Mouse (Mus musculus): ENCODE data around the gene Loxl4. TPM values are rescaled to one million over a fixed set of nuclear protein-coding genes. Genes with fewer than 3 reads are reported as not detected.
A peak's percentile ranks its signal among the peaks of the same experiment; 100 is the strongest.

Loxl4 gene
- polyA plus RNA-seq, 1 experiment from 2014 or later, result 0.08 TPM

- H3K9me3 ChIP-seq (replicated peaks), result no peaks in the 10 kb centered on the region
- no peak for ATAC-seq
- WGBS (ENCODE audit: insufficient replicate concordance), result 50% methylated on average over 8 of the region's 8 CpGs
These were observed 10.0 kb downstream of the Loxl4 start for GRCm38 (mm10) chr19:42602576-42602975.

DNA sequence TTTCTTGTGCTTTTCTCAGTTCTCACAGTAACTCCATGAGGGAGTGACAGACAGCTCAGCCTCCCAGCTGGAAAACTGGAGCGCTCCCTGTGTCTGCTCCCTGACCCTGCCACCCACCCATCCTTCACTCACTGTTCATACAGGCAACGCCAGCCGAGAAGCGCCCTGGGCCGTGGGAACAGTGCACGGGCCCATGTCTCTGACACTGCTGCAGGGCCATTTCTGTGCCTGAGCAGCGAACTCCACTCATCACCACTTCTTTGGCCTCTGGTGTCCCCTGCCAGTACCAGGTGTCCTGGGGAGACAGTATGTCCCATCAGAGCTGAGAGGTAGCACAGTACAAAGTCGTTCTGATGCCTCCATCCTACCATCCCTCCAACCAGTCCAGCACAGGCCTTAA lies 10.6 kb downstream of the Loxl4 start:
- Histone ChIP-seq H3K27ac (no peak overlapping the region), H3K4me2 (no peak overlapping the region), H3K9ac (no peak overlapping the region), H3K4me3 (no peak overlapping the region), H3K4me1 (no peaks in the 10 kb centered on the region), H3K36me3 (no peaks in the 10 kb centered on the region), H3K9me3 (replicated peaks) (no peaks in the 10 kb centered on the region), H3K27me3 (replicated peaks) (peaks cover 4% of the 10 kb centered on the region)
- 69% methylated on average over 8 of the region's 8 CpGs for WGBS (ENCODE audit: insufficient replicate concordance)
- no peak for ATAC-seq

More at GRCm38 (mm10) chr19:42602576-42602975, 10.0 kb downstream of the Loxl4 start:
- Histone ChIP-seq H3K4me2 (no peak overlapping the region), H3K4me1 (no peaks in the 10 kb centered on the region), H3K27ac (no peak overlapping the region), H3K27me3 (replicated peaks) (peaks cover 4% of the 10 kb centered on the region), H3K9ac (no peak overlapping the region), H3K4me3 (no peak overlapping the region), H3K36me3 (no peaks in the 10 kb centered on the region)

GRCm38 (mm10) chr19:42601445-42601844 lies 11.2 kb downstream of the Loxl4 start:
- 85% methylated on average over 2 of the region's 2 CpGs for WGBS (ENCODE audit: insufficient replicate concordance)
- H3K9me3 ChIP-seq (replicated peaks), result no peaks in the 10 kb centered on the region
- no peak overlapping the region for H3K27ac ChIP-seq
- H3K9ac ChIP-seq, result no peak overlapping the region
- no peak for ATAC-seq
- no peak overlapping the region for H3K4me3 ChIP-seq
- H3K36me3 ChIP-seq, result no peaks in the 10 kb centered on the region
- no peak overlapping the region for H3K4me2 ChIP-seq
- H3K4me1 ChIP-seq, result no peaks in the 10 kb centered on the region
- peaks cover 4% of the 10 kb centered on the region for H3K27me3 ChIP-seq (replicated peaks)

DNA sequence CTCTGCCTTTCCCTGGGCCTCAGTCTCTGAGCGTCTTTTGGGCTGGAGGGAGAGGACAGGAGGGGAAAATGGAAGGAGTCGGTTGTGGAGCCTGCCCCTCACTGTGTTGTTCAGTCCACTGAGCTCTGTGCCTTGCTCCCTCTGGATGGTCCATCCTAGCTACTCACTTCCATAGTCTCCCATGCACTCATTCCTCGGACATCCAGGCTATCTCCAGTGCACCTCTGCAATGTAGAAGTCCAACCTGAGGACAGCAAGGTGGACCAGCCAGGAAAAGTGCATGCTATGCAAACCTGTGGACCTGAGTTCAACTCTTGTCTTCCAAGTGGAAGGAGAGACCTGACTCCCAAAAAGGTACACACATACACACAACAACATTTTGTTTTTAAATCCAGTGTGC lies 12.0 kb downstream of the Loxl4 start:
- no peak overlapping the region for H3K4me2 ChIP-seq
- H3K27me3 ChIP-seq (replicated peaks), result peaks cover 4% of the 10 kb centered on the region; the same call in 1 of the 2 replicates
- H3K9me3 ChIP-seq (replicated peaks), result no peaks in the 10 kb centered on the region
- no peak overlapping the region for H3K27ac ChIP-seq
- no peaks in the 10 kb centered on the region for H3K36me3 ChIP-seq
- no peak overlapping the region for H3K4me3 ChIP-seq
- H3K9ac ChIP-seq, result no peak overlapping the region
- ATAC-seq, result no peak
- H3K4me1 ChIP-seq, result no peaks in the 10 kb centered on the region
- 61% methylated on average over 3 of the region's 3 CpGs for WGBS (ENCODE audit: insufficient replicate concordance)

DNA sequence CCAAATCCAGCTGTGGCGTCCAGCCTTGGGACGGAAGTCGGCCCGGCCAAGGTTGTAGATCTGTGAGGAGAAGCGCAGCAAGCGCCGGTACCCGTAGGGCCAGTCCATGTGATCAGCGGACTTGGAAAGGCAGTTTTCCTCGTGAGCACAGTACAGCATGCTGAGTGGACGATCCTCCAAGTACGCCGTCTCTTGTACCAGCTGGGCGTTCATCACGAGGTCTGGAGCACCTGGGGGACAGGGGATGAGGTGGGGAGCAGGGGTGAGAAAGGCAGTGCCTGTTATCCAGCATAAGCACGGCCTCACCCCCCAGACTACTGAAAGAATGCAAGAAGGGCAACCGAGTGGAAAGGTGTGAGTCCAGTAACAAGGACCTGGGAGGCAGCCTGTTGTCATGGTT lies 12.7 kb downstream of the Loxl4 start:
- Histone ChIP-seq H3K4me3 (no peak overlapping the region), H3K9me3 (replicated peaks) (no peaks in the 10 kb centered on the region), H3K4me1 (no peaks in the 10 kb centered on the region), H3K4me2 (no peak overlapping the region), H3K36me3 (peaks cover 6% of the 10 kb centered on the region; the same call in 1 of the 2 replicates), H3K27me3 (replicated peaks) (peaks cover 3% of the 10 kb centered on the region; the same call in 1 of the 2 replicates), H3K9ac (no peak overlapping the region), H3K27ac (no peak overlapping the region)
- 81% methylated on average over 17 of the region's 17 CpGs for WGBS (ENCODE audit: insufficient replicate concordance)
- no peak for ATAC-seq

GRCm38 (mm10) chr19:42597896-42598295 lies 14.7 kb downstream of the Loxl4 start:
- Histone ChIP-seq H3K9ac (no peak overlapping the region), H3K27me3 (replicated peaks) (no peaks in the 10 kb centered on the region), H3K4me3 (no peak overlapping the region), H3K4me1 (no peaks in the 10 kb centered on the region), H3K27ac (no peak overlapping the region), H3K4me2 (no peak overlapping the region), H3K36me3 (peaks cover 19% of the 10 kb centered on the region), H3K9me3 (replicated peaks) (no peaks in the 10 kb centered on the region)
- no peak for ATAC-seq
- 91% methylated on average over 6 of the region's 6 CpGs for WGBS (ENCODE audit: insufficient replicate concordance)

- H3K9me3 ChIP-seq (replicated peaks), result no peaks in the 10 kb centered on the region
- no peaks in the 10 kb centered on the region for H3K4me1 ChIP-seq
- H3K4me3 ChIP-seq, result no peak overlapping the region
- no peak overlapping the region for H3K4me2 ChIP-seq
- no peak overlapping the region for H3K9ac ChIP-seq
- peaks cover 24% of the 10 kb centered on the region for H3K36me3 ChIP-seq
- no peaks in the 10 kb centered on the region for H3K27me3 ChIP-seq (replicated peaks)
- no peak overlapping the region for H3K27ac ChIP-seq
- ATAC-seq, result no peak
- WGBS (ENCODE audit: insufficient replicate concordance), result 89% methylated on average over 12 of the region's 12 CpGs
These were observed 15.3 kb downstream of the Loxl4 start for GRCm38 (mm10) chr19:42597286-42597685.

- 80% methylated on average over 6 of the region's 6 CpGs for WGBS (ENCODE audit: insufficient replicate concordance)
These were observed 17.5 kb downstream of the Loxl4 start for GRCm38 (mm10) chr19:42595066-42595465.

GRCm38 (mm10) chr19:42593456-42593855 lies 19.2 kb downstream of the Loxl4 start:
- Histone ChIP-seq H3K9me3 (replicated peaks) (no peaks in the 10 kb centered on the region), H3K4me2 (no peak overlapping the region), H3K36me3 (peaks cover 50% of the 10 kb centered on the region), H3K27me3 (replicated peaks) (no peaks in the 10 kb centered on the region), H3K9ac (no peak overlapping the region), H3K27ac (no peak overlapping the region), H3K4me1 (no peaks in the 10 kb centered on the region), H3K4me3 (no peak overlapping the region)
- no peak for ATAC-seq
- 80% methylated on average over 6 of the region's 6 CpGs for WGBS (ENCODE audit: insufficient replicate concordance)

More at GRCm38 (mm10) chr19:42595066-42595465, 17.5 kb downstream of the Loxl4 start:
- Histone ChIP-seq H3K4me1 (no peaks in the 10 kb centered on the region), H3K4me3 (no peak overlapping the region), H3K9me3 (replicated peaks) (no peaks in the 10 kb centered on the region), H3K27me3 (replicated peaks) (no peaks in the 10 kb centered on the region), H3K27ac (no peak overlapping the region), H3K36me3 (peaks cover 46% of the 10 kb centered on the region), H3K4me2 (no peak overlapping the region), H3K9ac (no peak overlapping the region)
- no peak for ATAC-seq

GRCm38 (mm10) chr19:42591534-42591933 lies 21.1 kb downstream of the Loxl4 start:
- 86% methylated on average over 14 of the region's 14 CpGs for WGBS (ENCODE audit: insufficient replicate concordance)
- Histone ChIP-seq H3K4me2 (no peak overlapping the region), H3K27me3 (replicated peaks) (no peaks in the 10 kb centered on the region), H3K4me1 (no peaks in the 10 kb centered on the region), H3K4me3 (no peak overlapping the region), H3K27ac (no peak overlapping the region), H3K9me3 (replicated peaks) (no peaks in the 10 kb centered on the region), H3K36me3 (peaks cover 60% of the 10 kb centered on the region), H3K9ac (no peak overlapping the region)
- no peak for ATAC-seq

DNA sequence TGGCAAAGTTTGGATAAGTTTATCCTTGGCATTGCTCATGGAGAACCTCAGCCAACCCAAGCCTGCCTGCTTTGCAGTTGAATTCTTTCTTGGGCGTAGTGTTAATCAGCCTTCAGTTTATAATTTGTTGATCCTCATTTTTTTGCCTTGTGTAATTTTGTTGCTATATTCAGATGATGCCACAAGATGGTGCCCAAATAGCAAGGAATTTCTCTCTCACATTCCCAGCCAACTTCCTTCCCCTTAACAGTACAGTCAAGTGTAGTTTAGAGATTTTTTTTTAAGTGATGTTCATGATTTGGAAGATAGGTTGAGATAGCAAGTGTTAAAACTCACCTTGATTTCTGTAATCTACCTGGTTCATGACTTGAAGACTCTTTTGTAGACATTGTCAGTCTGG lies 23.4 kb downstream of the Loxl4 start:
- peaks cover 11% of the 10 kb centered on the region for H3K4me1 ChIP-seq
- no peak overlapping the region for H3K27ac ChIP-seq
- no peaks in the 10 kb centered on the region for H3K9me3 ChIP-seq (replicated peaks)
- H3K27me3 ChIP-seq (replicated peaks), result no peaks in the 10 kb centered on the region
- H3K4me2 ChIP-seq, result no peak overlapping the region
- no peak for ATAC-seq
- WGBS (ENCODE audit: insufficient replicate concordance), result 88% methylated on average over 1 of the region's 1 CpGs
- no peak overlapping the region for H3K4me3 ChIP-seq
- peaks cover 67% of the 10 kb centered on the region for H3K36me3 ChIP-seq
- H3K9ac ChIP-seq, result no peak overlapping the region

DNA sequence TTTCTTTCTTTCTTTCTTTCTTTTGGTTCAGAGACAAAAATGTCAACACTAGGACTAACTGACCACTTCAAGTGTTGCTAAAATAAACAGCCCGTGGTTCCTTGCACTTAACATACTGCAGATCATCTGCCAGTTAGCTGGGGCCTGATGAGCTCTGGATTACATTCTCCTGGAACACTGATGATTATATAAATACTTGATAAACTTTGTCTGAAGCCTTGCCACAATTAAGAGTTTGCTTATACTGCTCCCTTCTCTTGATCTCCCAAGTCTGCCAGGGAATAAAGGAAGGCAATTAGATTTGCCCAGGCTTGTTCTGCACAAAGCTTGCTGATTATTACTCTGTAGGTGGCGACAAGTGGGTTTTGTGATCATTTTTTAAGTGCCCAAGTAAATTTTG lies 24.9 kb downstream of the Loxl4 start:
- no peak overlapping the region for H3K27ac ChIP-seq
- no peaks in the 10 kb centered on the region for H3K27me3 ChIP-seq (replicated peaks)
- peaks cover 71% of the 10 kb centered on the region for H3K36me3 ChIP-seq
- WGBS (ENCODE audit: insufficient replicate concordance), result 68% methylated on average over 2 of the region's 2 CpGs
- H3K4me1 ChIP-seq, result peaks cover 25% of the 10 kb centered on the region
- H3K4me2 ChIP-seq, result no peak overlapping the region
- no peak overlapping the region for H3K9ac ChIP-seq
- H3K4me3 ChIP-seq, result no peak overlapping the region
- no peak for ATAC-seq
- no peaks in the 10 kb centered on the region for H3K9me3 ChIP-seq (replicated peaks)

DNA sequence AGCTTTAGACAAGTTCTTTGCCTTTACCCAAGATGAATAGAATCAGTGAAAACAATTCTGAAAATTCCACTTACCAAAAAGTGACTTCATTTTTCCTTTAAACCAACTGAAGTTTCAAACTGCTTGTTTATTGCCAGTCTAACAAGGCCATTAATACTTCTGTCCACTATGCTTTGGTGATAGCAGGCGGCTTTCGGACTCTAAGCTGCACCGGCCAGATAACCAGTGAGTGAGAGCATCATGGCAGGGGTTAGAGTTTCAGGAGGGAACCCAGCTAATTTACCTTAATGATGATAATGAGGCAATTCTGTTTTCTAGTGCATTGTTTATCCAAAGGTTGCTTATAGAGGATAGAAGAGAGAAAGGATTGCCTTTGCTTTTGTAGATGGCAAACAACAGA lies 28.4 kb downstream of the Loxl4 start:
- peak overlapping the region; percentile 23; the same call in 1 of the 2 replicates for H3K4me2 ChIP-seq
- no peaks in the 10 kb centered on the region for H3K9me3 ChIP-seq (replicated peaks)
- H3K9ac ChIP-seq, result no peak overlapping the region; the same call in 1 of the 2 replicates
- H3K4me1 ChIP-seq, result peaks cover 43% of the 10 kb centered on the region
- 62% methylated on average over 3 of the region's 3 CpGs for WGBS (ENCODE audit: insufficient replicate concordance)
- peaks cover 48% of the 10 kb centered on the region for H3K36me3 ChIP-seq
- ATAC-seq, result peak; percentile 76
- peak overlapping the region; percentile 76 for H3K27ac ChIP-seq
- no peaks in the 10 kb centered on the region for H3K27me3 ChIP-seq (replicated peaks)
- H3K4me3 ChIP-seq, result no peak overlapping the region

Measured in liver, embryonic 12.5 days (tissue).